Mouse (Mus musculus) testis, adult 2 months (tissue): ENCODE measurements around the gene Wdr95.

Experiments
- CTCF ChIP-seq: fragments of 200-500 bp; IDR thresholded peaks from 2 replicates; pipeline ENCODE4 v1.5.1; 2012; ENCODE audit warnings: low read depth, mild to moderate bottlenecking, inconsistent platforms, low read length, moderate library complexity; ENCODE audit not compliant: control insufficient read depth, insufficient read depth, insufficient replicate concordance
- POLR2A ChIP-seq: fragments of 200-500 bp; IDR thresholded peaks from 2 replicates; pipeline ENCODE4 v1.6.1; 2012; ENCODE audit warnings: low read depth, mild to moderate bottlenecking, inconsistent platforms, low read length, moderate library complexity; ENCODE audit not compliant: control insufficient read depth

DNA sequence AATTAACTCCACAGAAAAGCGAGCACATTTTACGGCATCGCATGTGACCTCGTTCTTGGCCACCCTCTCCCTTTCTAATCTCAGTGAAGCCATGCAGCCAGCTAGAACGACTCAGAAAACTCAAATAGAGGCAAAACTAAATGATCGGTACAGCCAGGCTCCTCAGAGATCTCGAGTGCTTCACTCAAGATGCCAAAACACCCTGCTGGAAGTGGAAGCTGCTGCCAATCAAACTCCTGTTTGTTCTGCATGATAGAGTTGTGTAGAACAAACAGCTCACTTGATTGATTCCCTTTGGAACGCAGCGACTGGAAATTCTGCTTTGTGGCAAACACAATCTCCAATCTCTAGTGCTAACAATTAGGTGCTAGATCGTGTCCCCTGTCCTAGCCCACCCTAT lies 48.5 kb downstream of the Wdr95 start:
- TF ChIP-seq CTCF, result no peak
- TF ChIP-seq POLR2A, result no peak
